Mouse (Mus musculus) embryonic facial prominence, embryonic 11.5 days (tissue): ENCODE data around the gene Pnn. TPM values are rescaled to one million over a fixed set of nuclear protein-coding genes. Genes with fewer than 3 reads are reported as not detected.

Source experiments
- ATAC-seq: fragments of 200-750 bp; cut with Nextera tagmentation; replicated peaks from 2 replicates; pipeline ENCODE4 v1.8.0; 2017; ENCODE audit warnings: low read depth; ENCODE audit not compliant: insufficient number of reproducible peaks, low FRiP score, low TSS enrichment
- DNase-seq: peaks from one replicate; pipeline ENCODE4 v3.0.0-alpha.2; 2015; ENCODE audit warnings: low spot score
- H3K27ac ChIP-seq: fragments of 300-500 bp; sonication (generic); replicated peaks from 2 replicates; pipeline ENCODE4 v1.5.1; 2014; ENCODE audit warnings: mild to moderate bottlenecking, low read depth, low read length, control low read depth
- H3K27me3 ChIP-seq: fragments of 300-500 bp; sonication (generic); 2 replicates; pipeline ENCODE4 v1.6.1; 2014; ENCODE audit warnings: mild to moderate bottlenecking, low read length, moderate library complexity, mixed read lengths; ENCODE audit not compliant: control insufficient read depth, insufficient read depth
- H3K36me3 ChIP-seq: fragments of 300-500 bp; sonication (generic); replicated peaks from 2 replicates; pipeline ENCODE4 v1.6.1; 2014; ENCODE audit warnings: low read depth, mild to moderate bottlenecking, low read length, moderate library complexity, mixed read lengths; ENCODE audit not compliant: control insufficient read depth, insufficient read depth
- H3K4me1 ChIP-seq: fragments of 300-500 bp; sonication (generic); 2 replicates; pipeline ENCODE4 v1.6.1; 2014; ENCODE audit warnings: low read length, mixed read lengths; ENCODE audit not compliant: control insufficient read depth, insufficient read depth
- H3K4me2 ChIP-seq: fragments of 300-500 bp; sonication (generic); 2 replicates; pipeline ENCODE4 v1.6.1; 2014; ENCODE audit warnings: low read depth, mild to moderate bottlenecking, control low read depth, low read length, moderate library complexity
- H3K4me3 ChIP-seq: fragments of 300-500 bp; sonication (generic); 2 replicates; pipeline ENCODE4 v1.5.1; 2014; ENCODE audit warnings: low read depth, low read length, control low read depth
- H3K9ac ChIP-seq: fragments of 300-500 bp; sonication (generic); replicated peaks from 2 replicates; pipeline ENCODE4 v1.6.1; 2014; ENCODE audit warnings: mild to moderate bottlenecking, control low read depth, low read length
- H3K9me3 ChIP-seq: fragments of 300-500 bp; sonication (generic); replicated peaks from 2 replicates; pipeline ENCODE4 v1.6.1; 2016; ENCODE audit warnings: mild to moderate bottlenecking, low read length, inconsistent platforms, mixed read lengths; ENCODE audit not compliant: control insufficient read depth
- WGBS: fragments of 180-500 bp; shearing (Covaris S2); extraction: QIAGEN DNeasy Blood & Tissue Kit; methylation state at CpG from one replicate; pipeline ENCODE4 v1.1.7; 2014; 5-methylcytosine and 5-hydroxymethylcytosine counted together
- polyA plus RNA-seq: library from polyadenylated mRNA; unstranded; fragments of >200 nt; fragmentation: Nextera tagmentation; extraction: Ambion mirVana; gene quantifications from 2 replicates; pipeline ENCODE4 v1.2.1, GENCODE M21; 2014

The Pnn gene
- polyA plus RNA-seq: 99.3 and 116 TPM in 2 replicates

DNA sequence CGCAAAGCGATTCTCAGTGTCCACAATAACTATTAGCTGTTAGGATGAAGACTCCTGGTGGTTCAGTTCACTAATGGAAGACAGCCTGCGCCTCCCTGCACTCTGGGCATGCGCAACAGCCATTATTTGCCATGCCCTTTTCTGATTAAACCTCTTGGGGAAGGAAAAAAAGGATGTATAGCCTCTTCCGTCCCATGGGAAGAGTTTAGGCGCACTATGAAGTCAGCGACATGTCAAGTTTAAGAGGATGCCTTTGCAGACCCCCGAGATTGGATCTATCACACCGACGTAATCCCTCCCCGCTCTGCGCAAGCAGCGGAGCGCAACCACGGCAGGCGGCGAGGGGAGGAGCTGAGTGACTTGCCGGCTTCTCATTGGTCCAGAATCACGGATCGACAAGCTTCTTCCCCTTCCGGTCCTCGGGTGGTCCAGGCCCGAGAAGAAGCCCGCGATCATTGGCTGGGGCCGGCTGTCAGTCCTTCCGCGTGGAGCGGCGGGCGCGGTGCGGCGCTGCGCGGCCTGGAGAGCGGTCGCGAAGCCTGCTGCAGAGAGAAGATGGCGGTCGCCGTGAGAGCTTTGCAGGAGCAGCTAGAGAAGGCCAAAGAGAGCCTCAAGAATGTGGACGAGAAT, at the start of gene Pnn:
Pnn (plus strand) TSS at position 437 of the 630 bp plus-strand sequence.
- Histone ChIP-seq H3K36me3 (peaks cover 8% of the 10 kb centered on the region), H3K4me1 (no peaks in the 10 kb centered on the region), H3K4me3 (peak within 1 kb of the TSS; percentile 99), H3K27ac (peak within 1 kb of the TSS; percentile 80), H3K4me2 (peak within 1 kb of the TSS; percentile 58), H3K27me3 (no peaks in the 10 kb centered on the region), H3K9me3 (no peaks in the 10 kb centered on the region), H3K9ac (peak within 1 kb of the TSS; percentile 99)
- peak; percentile 98 for DNase-seq
- peak; percentile 100 for ATAC-seq
- WGBS: 0% methylated on average over 43 of the region's 43 CpGs

DNA sequence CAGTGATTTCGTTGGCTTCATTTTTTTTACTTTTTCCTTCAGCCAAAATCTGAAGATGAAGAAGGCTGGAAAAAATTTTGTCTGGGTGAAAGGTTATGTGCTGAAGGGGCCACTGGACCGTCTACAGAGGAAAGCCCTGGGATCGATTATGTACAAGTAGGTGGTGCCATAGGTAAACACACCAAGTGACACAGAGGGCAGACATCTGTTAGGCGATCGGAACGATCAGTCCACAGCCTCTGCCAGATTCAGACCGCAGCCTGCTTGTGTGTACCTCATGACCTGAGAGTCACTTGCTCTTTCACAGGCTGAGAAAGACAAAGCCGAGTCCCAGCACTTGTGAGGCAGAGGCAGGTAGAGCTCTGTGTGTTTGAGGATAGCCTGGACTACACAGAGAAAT, 48.7 kb upstream of the Pnn start:
- Histone ChIP-seq H3K36me3 (no peaks in the 10 kb centered on the region; the same call in 1 of the 2 replicates), H3K9ac (no peak overlapping the region), H3K4me2 (no peak overlapping the region), H3K4me3 (no peak overlapping the region), H3K9me3 (no peaks in the 10 kb centered on the region), H3K4me1 (no peaks in the 10 kb centered on the region), H3K27ac (no peak overlapping the region), H3K27me3 (no peaks in the 10 kb centered on the region)
- DNase-seq (no peak), ATAC-seq (no peak)
- WGBS: 67% methylated on average over 8 of the region's 8 CpGs

GRCm38 (mm10) chr12:59019891-59020290, 46.8 kb upstream of the Pnn start:
- Histone ChIP-seq H3K27ac (no peak overlapping the region), H3K4me3 (no peak overlapping the region), H3K4me2 (no peak overlapping the region), H3K4me1 (no peaks in the 10 kb centered on the region), H3K36me3 (no peaks in the 10 kb centered on the region; the same call in 1 of the 2 replicates), H3K27me3 (no peaks in the 10 kb centered on the region), H3K9me3 (no peaks in the 10 kb centered on the region), H3K9ac (no peak overlapping the region)
- WGBS: 85% methylated on average over 2 of the region's 2 CpGs
- ATAC-seq (no peak), DNase-seq (no peak)

DNA sequence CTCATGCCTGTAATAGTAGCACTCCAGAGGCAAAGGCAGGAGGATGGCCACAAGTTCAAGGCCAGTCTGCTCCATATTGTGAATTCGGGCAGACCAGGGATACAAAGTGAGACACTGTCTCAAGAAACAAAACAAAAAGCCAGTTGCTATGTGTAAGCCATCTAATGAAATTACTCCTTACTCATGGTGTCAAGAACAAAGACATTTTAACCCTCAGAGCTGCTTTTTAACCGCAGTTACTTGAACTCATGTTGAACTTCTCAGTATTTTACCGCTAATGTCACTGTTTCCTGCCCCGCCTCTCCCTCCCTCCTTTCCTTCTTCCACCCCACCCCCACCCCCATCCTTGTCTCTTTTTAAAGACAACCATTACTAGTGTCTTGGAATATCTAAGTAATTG, 45.4 kb upstream of the Pnn start:
- no peaks in the 10 kb centered on the region for H3K9me3 ChIP-seq
- 90% methylated on average over 4 of the region's 4 CpGs for WGBS
- peaks cover 3% of the 10 kb centered on the region for H3K36me3 ChIP-seq
- DNase-seq: no peak
- no peak overlapping the region for H3K27ac ChIP-seq
- no peak for ATAC-seq
- no peaks in the 10 kb centered on the region for H3K4me1 ChIP-seq
- no peak overlapping the region for H3K4me3 ChIP-seq
- H3K4me2 ChIP-seq: no peak overlapping the region
- H3K27me3 ChIP-seq: no peaks in the 10 kb centered on the region
- no peak overlapping the region for H3K9ac ChIP-seq

- Histone ChIP-seq H3K27me3 (no peaks in the 10 kb centered on the region), H3K27ac (no peak overlapping the region), H3K9me3 (no peaks in the 10 kb centered on the region), H3K36me3 (no peaks in the 10 kb centered on the region), H3K4me3 (no peak overlapping the region), H3K4me2 (no peak overlapping the region), H3K9ac (no peak overlapping the region), H3K4me1 (no peaks in the 10 kb centered on the region)
- DNase-seq (no peak), ATAC-seq (no peak)
- 66% methylated on average over 5 of the region's 5 CpGs for WGBS
These were observed 34.6 kb upstream of the Pnn start for GRCm38 (mm10) chr12:59032101-59032500.

DNA sequence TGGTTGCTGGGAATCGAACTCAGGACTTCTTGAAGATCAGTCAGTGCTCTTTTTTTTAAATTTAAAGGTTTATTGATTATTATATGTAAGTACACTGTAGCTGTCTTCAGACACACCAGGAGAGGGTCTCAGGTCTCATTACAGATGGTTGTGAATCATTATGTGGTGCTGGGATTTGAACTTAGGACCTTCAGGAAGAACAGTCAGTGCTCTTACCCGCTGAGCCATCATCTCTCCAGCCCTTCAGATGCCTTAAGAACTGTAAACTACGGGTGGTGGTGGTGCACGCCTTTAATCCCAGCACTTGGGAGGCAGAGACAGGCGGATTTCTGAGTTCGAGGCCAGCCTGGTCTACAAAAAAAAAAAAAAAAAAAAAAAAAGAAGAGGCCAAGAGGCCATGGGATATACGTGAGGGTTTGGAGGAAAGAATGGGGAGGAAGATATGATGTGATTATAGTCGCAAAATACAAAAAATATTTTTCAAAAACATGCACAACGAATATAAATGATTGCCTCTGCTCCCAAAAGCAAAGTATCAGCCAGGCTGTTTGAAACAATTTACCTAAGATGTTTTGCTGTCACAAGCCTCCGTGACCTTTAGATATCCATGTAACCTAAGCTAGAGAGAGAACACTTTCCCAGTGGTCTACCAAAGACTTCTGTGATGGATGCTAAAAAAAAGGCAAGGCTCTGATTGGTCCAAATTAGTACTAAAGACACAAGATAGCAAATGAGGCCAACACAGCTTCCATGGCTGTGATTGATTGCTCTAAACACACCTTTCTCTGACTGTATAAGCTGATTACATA, 27.3 kb upstream of the Pnn start:
- DNase-seq: peak; percentile 5
- 64% methylated on average over 10 of the region's 10 CpGs for WGBS
- no peaks in the 10 kb centered on the region for H3K27me3 ChIP-seq
- no peaks in the 10 kb centered on the region for H3K4me1 ChIP-seq
- no peak overlapping the region for H3K9ac ChIP-seq
- no peaks in the 10 kb centered on the region for H3K9me3 ChIP-seq
- ATAC-seq: no peak; the same call in 1 of the 2 replicates
- no peak overlapping the region for H3K4me3 ChIP-seq
- H3K4me2 ChIP-seq: no peak overlapping the region
- H3K36me3 ChIP-seq: peaks cover 2% of the 10 kb centered on the region; the same call in 1 of the 2 replicates
- H3K27ac ChIP-seq: no peak overlapping the region; the same call in 1 of the 2 replicates

GRCm38 (mm10) chr12:59039971-59040844, 26.5 kb upstream of the Pnn start:
- Histone ChIP-seq H3K9ac (no peak overlapping the region), H3K4me3 (no peak overlapping the region), H3K27ac (peak overlapping the region; percentile 69), H3K9me3 (no peaks in the 10 kb centered on the region), H3K4me2 (no peak overlapping the region), H3K4me1 (no peaks in the 10 kb centered on the region), H3K27me3 (no peaks in the 10 kb centered on the region), H3K36me3 (peaks cover 2% of the 10 kb centered on the region; the same call in 1 of the 2 replicates)
- DNase-seq (peak; percentile 83), ATAC-seq (peak; percentile 92)
- WGBS: under 1% methylated on average over 23 of the region's 23 CpGs
